In the genomic region with DNA sequence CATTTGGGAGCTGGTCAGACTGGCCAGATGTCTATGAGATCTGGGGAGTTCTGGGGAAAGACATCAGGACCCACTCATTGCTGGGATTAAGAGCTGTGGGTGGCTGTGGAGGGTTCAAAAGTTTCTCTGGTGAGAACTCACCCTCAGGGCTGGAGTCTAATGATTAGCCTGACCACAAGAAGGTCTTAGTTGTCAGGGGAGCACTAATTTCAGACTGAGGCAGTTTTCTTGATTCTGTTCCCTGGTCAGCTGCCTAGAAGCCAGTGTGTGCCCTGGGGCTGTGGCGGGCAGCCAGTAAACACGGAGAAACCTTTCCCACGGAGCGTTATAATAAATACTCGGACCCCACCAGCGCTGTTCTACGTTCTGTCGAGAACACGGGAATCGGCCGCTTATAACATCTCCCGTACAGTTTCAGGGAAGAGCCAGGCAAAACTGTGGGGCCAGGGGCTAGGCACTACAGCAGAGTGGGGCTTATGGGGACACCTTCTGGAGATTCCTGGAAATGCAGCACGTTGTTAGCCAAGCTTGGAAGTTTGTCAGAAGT, we compare ENCODE assay signal across 8 mouse cellular contexts. TPM values are rescaled to one million over a fixed set of nuclear protein-coding genes. Genes with fewer than 3 reads are reported as not detected.
DNase-seq lines count a peak whose midpoint lies in the region; ATAC-seq and TF ChIP-seq lines count a peak whose summit lies in the region.

No protein-coding gene starts in this region.

- TF ChIP-seq CTCF in E14TG2a.4 (conservative IDR thresholded peaks at IDR 0.05; ENCODE audit: low read length): peak; percentile 86
- TF ChIP-seq CTCF in liver, postnatal 0 days (IDR thresholded peaks at IDR 0.05; ENCODE audit: low read depth): peak; percentile 88

- H3K36me3 ChIP-seq in E14TG2a.4 (ENCODE audit: insufficient read depth, low read length): no peaks in the 10 kb centered on the region
- H3K36me3 ChIP-seq in embryonic facial prominence, embryonic 10.5 days (replicated peaks): no peaks in the 10 kb centered on the region
- H3K36me3 ChIP-seq in liver, postnatal 0 days (replicated peaks; ENCODE audit: insufficient read depth, low read length): no peaks in the 10 kb centered on the region
- no peaks in the 10 kb centered on the region for H3K36me3 ChIP-seq in neural tube, embryonic 13.5 days

- H3K27me3 ChIP-seq in E14TG2a.4 (ENCODE audit: insufficient read depth, low read length): peaks cover 11% of the 10 kb centered on the region
- peaks cover 4% of the 10 kb centered on the region; the same call in 1 of the 2 replicates for H3K27me3 ChIP-seq in embryonic facial prominence, embryonic 10.5 days (replicated peaks; ENCODE audit: low read depth, poor library complexity, severe bottlenecking)
- H3K27me3 ChIP-seq in liver, postnatal 0 days (ENCODE audit: insufficient read depth, low read length): no peaks in the 10 kb centered on the region
- 0 out of 2 replicates have a peak, but pooled peaks cover 2% of the 10 kb centered on the region for H3K27me3 ChIP-seq in neural tube, embryonic 13.5 days

- TF ChIP-seq EP300 in liver, postnatal 0 days (IDR thresholded peaks at IDR 0.05; ENCODE audit: low read depth): no peak

- peak overlapping the region; percentile 17; the same call in 1 of the 2 replicates for H3K4me3 ChIP-seq in E14TG2a.4 (replicated peaks; ENCODE audit: low read length)
- peak overlapping the region; percentile 49 for H3K4me3 ChIP-seq in embryonic facial prominence, embryonic 10.5 days
- peak overlapping the region; percentile 36 for H3K4me3 ChIP-seq in liver, postnatal 0 days (ENCODE audit: low read depth, low read length)
- H3K4me3 ChIP-seq in neural tube, embryonic 13.5 days: peak overlapping the region; percentile 32

- H3K4me1 ChIP-seq in E14TG2a.4 (replicated peaks; ENCODE audit: low read depth, low read length): no peaks in the 10 kb centered on the region; the same call in 1 of the 2 replicates
- H3K4me1 ChIP-seq in embryonic facial prominence, embryonic 10.5 days: peaks cover 17% of the 10 kb centered on the region
- H3K4me1 ChIP-seq in liver, postnatal 0 days (ENCODE audit: insufficient read depth): peaks cover 42% of the 10 kb centered on the region
- H3K4me1 ChIP-seq in neural tube, embryonic 13.5 days (replicated peaks): peaks cover 17% of the 10 kb centered on the region

- WGBS in embryonic facial prominence, embryonic 10.5 days: 14% methylated on average over 13 of the region's 13 CpGs
- WGBS in liver, postnatal 0 days (ENCODE audit: insufficient replicate concordance): 10% methylated on average over 13 of the region's 13 CpGs
- 4% methylated on average over 13 of the region's 13 CpGs for WGBS in neural tube, embryonic 13.5 days

- peak overlapping the region; percentile 79 for H3K4me2 ChIP-seq in liver, postnatal 0 days (ENCODE audit: low read depth, low read length)
- peak overlapping the region; percentile 65 for H3K4me2 ChIP-seq in neural tube, embryonic 13.5 days

- ATAC-seq in liver, postnatal 0 days: peak; percentile 32; the same call in 1 of the 2 replicates
- ATAC-seq in neural tube, embryonic 13.5 days (ENCODE audit: low read depth): peak; percentile 92

- H3K27ac ChIP-seq in embryonic facial prominence, embryonic 10.5 days (replicated peaks): peak overlapping the region; percentile 48
- H3K27ac ChIP-seq in liver, postnatal 0 days (ENCODE audit: low read depth): peak overlapping the region; percentile 57
- H3K27ac ChIP-seq in neural tube, embryonic 13.5 days (replicated peaks): peak overlapping the region; percentile 53

- H3K9ac ChIP-seq in liver, postnatal 0 days (replicated peaks): peak overlapping the region; percentile 43
- H3K9ac ChIP-seq in neural tube, embryonic 13.5 days: peak overlapping the region; percentile 61

- DNase-seq in adrenal gland, postnatal 14 days: peak; percentile 75
- peak; percentile 82 for DNase-seq in embryonic facial prominence, embryonic 10.5 days (ENCODE audit: low spot score)
- peak; percentile 46 for DNase-seq in heart, adult 8-10 months (ENCODE audit: low spot score)
- peak; percentile 69 for DNase-seq in kidney, adult 9 months
- DNase-seq in liver, postnatal 0 days: peak; percentile 80
- DNase-seq in urinary bladder, postnatal 25 days (ENCODE audit: low spot score): peak; percentile 64

- H3K9me3 ChIP-seq in E14TG2a.4 (ENCODE audit: low read length): no peaks in the 10 kb centered on the region
- no peaks in the 10 kb centered on the region for H3K9me3 ChIP-seq in embryonic facial prominence, embryonic 10.5 days
- no peaks in the 10 kb centered on the region for H3K9me3 ChIP-seq in liver, postnatal 0 days (ENCODE audit: low read length)
- no peaks in the 10 kb centered on the region for H3K9me3 ChIP-seq in neural tube, embryonic 13.5 days

RNA-seq across cellular contexts. Expression of a gene that starts 3.7 kb away (rescaled TPM):
- 93.4 and 126 TPM in 2 replicates for total RNA-seq in adrenal gland, postnatal 14 days (2021)
- polyA plus RNA-seq in embryonic facial prominence, embryonic 10.5 days (2016; fragmentation: Nextera tagmentation; extraction: Ambion mirVana): 8.4 and 8.6 TPM in 2 replicates
- total RNA-seq in heart, adult 8-10 months (2022): 10 to 100 TPM in 1 of 4 experiments, 1 to 10 TPM in 3; 2.4 to 13.7 (median 2.9) TPM
- 104 and 114 TPM in 2 replicates for polyA plus RNA-seq in liver, postnatal 0 days (2015; fragmentation: Nextera tagmentation; extraction: Ambion mirVana)
- 6.4 and 9.8 TPM in 2 replicates for polyA plus RNA-seq in neural tube, embryonic 13.5 days (2015; fragmentation: Nextera tagmentation; extraction: Ambion mirVana)

Comparison
In these comparisons a context has a peak if more than half of its experiments do, and no peak if none do; other contexts are left out.
1. Peak in every context shown above with its lines: DNase-seq, ATAC-seq, H3K4me3 ChIP-seq and H3K27ac ChIP-seq.